Mouse (Mus musculus): ENCODE measurements around the gene Olfr328. TPM values are rescaled to one million over a fixed set of nuclear protein-coding genes. Genes with fewer than 3 reads are reported as not detected.
"Not testable (repeated sequence)": the region's sequence is repeated elsewhere in the genome, so short reads cannot be mapped to it uniquely, and the experiment has no call there.

Olfr328 gene
- polyA plus RNA-seq, 1 experiment from 2014 or later: not detected

DNA sequence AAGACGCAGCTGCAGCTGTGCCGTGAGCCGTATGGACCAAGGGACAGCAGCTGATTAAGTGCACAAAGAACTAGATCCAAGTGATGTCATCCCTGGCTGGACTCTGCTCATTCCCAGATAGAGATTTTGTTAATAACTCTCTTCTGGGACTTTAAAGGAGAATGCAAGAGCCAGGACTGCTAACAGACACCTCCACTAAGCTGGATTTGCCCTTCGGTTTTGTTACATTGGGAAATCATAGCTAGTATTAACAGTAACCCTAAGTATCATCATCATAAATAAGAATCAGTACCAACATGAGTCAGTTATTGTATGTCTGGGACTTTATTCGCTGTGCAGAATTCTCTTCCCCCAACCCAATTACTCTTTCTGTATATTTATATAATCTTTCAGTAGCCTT is 9.1 kb downstream of the Olfr328 start, which contains the start of gene Olfr329-ps:
Olfr329-ps (minus strand) TSS at position 101 of the 400 bp plus-strand sequence.
- Histone ChIP-seq H3K4me2 (no peak within 1 kb of the TSS), H3K27ac (replicated peaks) (no peak within 1 kb of the TSS), H3K27me3 (no peaks in the 10 kb centered on the region), H3K9me3 (no peaks in the 10 kb centered on the region), H3K4me3 (no peak within 1 kb of the TSS), H3K36me3 (no peaks in the 10 kb centered on the region), H3K4me1 (replicated peaks) (no peaks in the 10 kb centered on the region), H3K9ac (no peak within 1 kb of the TSS)
- 81% methylated on average over 5 of the region's 5 CpGs for WGBS
- no peak for ATAC-seq (ENCODE audit: low FRiP score, low read depth)

DNA sequence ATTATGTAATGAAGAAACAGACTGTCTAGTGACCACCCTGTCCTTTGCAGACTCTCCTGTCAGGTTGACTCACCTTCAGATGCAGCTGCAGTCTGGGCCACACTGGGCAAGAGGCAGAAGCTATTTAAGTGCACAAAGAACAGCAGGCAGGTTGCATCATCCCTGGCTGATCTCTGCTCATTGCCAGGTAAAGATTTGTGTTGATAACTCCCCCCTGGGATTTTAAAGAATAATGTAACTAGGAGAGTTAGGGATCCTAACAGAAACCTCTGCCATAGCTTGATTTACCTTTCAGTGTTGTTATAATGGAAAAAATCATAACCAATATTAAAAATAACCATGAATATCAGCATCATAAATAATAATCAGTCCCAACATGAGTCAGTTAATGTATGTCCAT is 20.7 kb downstream of the Olfr328 start, which contains the start of gene Olfr330:
Olfr330 (minus strand) TSS at position 101 of the 400 bp plus-strand sequence.
- not testable (repeated sequence) for H3K36me3 ChIP-seq; H3K9me3 ChIP-seq; H3K27me3 ChIP-seq; H3K27ac ChIP-seq (replicated peaks); H3K9ac ChIP-seq; H3K4me2 ChIP-seq; ATAC-seq (ENCODE audit: low FRiP score, low read depth); H3K4me3 ChIP-seq; H3K4me1 ChIP-seq (replicated peaks)

DNA sequence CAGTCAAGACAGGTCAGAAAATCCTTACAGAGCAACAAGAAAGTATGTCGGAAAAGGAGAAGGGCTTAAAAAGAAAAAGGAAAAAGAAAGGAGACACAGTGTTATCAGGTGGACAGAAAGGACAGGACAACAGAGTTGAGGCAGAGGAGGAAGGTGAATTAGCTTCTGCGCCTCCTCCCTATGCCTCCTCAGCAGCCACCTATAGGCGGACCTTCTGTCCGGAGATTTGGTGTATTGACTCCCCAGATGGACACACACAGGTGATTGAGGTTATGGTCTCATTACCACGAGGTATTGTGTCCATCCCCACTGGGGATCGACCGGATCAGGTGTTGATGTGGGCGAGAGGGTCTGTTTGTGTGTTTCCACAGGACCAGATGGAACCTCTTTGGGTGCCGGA is 35.7 kb downstream of the Olfr328 start:
- not testable (repeated sequence) for H3K27ac ChIP-seq (replicated peaks); H3K9ac ChIP-seq; H3K27me3 ChIP-seq; H3K36me3 ChIP-seq; ATAC-seq (ENCODE audit: low FRiP score, low read depth); H3K4me2 ChIP-seq; H3K4me1 ChIP-seq (replicated peaks); H3K4me3 ChIP-seq; H3K9me3 ChIP-seq
- 93% methylated on average over 7 of the region's 9 CpGs for WGBS

DNA sequence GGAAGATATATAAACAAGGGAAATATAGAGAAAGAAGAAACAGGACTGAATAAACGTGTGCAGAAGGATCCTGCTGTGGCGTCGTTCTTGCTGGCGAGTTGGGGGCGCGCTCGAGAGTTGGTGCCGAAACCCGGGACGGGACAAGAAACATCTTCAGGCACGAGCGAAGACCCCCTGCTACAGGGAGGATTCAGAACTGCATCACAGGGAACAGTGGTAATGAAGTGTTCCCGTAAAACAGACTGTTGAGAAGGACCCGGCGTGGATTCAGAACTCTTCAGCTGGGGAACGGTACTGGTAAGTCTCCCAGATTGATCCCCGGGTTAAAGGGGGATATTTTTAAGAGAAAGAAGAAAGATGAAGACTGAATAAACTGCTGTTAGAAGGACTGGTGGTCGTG is 36.5 kb downstream of the Olfr328 start:
- not testable (repeated sequence) for H3K4me2 ChIP-seq; ATAC-seq (ENCODE audit: low FRiP score, low read depth); H3K27me3 ChIP-seq; H3K9me3 ChIP-seq; H3K36me3 ChIP-seq; H3K27ac ChIP-seq (replicated peaks); H3K4me3 ChIP-seq; H3K4me1 ChIP-seq (replicated peaks); H3K9ac ChIP-seq
- WGBS: 94% methylated on average over 18 of the region's 18 CpGs

DNA sequence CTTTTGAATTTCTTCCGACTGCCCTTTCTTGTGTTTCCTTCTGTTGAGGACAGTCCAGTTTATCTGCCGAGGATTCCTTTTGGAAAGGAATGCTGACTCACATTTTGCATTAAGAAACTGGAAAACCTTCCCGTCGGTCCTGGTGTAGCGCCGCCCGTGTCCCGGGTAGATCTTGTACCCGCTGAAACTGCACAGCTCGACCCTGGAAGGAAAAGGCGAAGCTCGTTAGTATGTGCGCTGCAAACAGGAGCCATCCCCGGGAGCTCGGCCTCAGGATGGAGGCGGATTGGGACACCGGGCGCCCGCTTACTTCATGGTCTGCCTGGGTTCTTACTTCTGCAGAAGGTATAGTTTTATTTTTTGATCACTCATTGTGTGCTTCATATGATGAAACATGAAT is 46.4 kb downstream of the Olfr328 start:
- not testable (repeated sequence) for H3K4me3 ChIP-seq; H3K27me3 ChIP-seq; H3K9ac ChIP-seq; ATAC-seq (ENCODE audit: low FRiP score, low read depth); H3K4me1 ChIP-seq (replicated peaks); H3K36me3 ChIP-seq; H3K27ac ChIP-seq (replicated peaks); H3K4me2 ChIP-seq; H3K9me3 ChIP-seq
- 91% methylated on average over 19 of the region's 19 CpGs for WGBS

DNA sequence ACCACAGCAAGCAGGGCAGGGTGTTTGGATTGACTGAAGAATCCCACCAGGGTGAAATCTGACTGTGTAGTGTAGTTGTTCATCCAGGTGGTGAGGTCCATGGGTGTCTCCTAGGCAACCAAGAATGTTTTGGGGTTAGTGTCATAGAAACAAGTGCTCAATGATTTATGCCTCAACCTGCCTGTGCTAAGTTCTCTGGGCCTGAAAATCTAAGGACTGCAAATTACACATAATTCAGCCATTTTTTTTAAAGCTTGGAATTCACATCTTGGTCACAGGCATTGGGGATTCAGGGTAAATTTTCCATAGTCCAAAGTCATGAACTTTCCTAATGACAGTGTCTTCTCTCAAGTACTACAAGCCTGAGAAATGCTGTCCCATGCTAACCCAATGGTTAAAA is 53.0 kb downstream of the Olfr328 start, which contains the start of gene Olfr331:
Olfr331 (minus strand) TSS at position 101 of the 400 bp plus-strand sequence.
- H3K9ac ChIP-seq; H3K36me3 ChIP-seq; H3K27me3 ChIP-seq; ATAC-seq (ENCODE audit: low FRiP score, low read depth); H3K4me3 ChIP-seq; H3K4me1 ChIP-seq (replicated peaks); H3K9me3 ChIP-seq; H3K4me2 ChIP-seq; H3K27ac ChIP-seq (replicated peaks): not testable (repeated sequence)

Other genes starting within 250 kb of the Olfr328 start
- 30.2 and 30.8 TPM in 2 replicates for gene Zfp692, start 248.6 kb downstream of the Olfr328 start, polyA plus RNA-seq (2015; fragmentation: Nextera tagmentation; extraction: Ambion mirVana)
- gene Zfp672, start 225.3 kb downstream of the Olfr328 start, polyA plus RNA-seq (2015; fragmentation: Nextera tagmentation; extraction: Ambion mirVana): 37.5 and 39.4 TPM in 2 replicates
- 48.4 and 51.9 TPM in 2 replicates for gene Sh3bp5l, start 224.9 kb downstream of the Olfr328 start, polyA plus RNA-seq (2015; fragmentation: Nextera tagmentation; extraction: Ambion mirVana)
- 0.39 TPM in 1 of 2 replicates, not detected in the other for gene Lypd8, start 176.6 kb downstream of the Olfr328 start, polyA plus RNA-seq (2015; fragmentation: Nextera tagmentation; extraction: Ambion mirVana)
- gene 1810065E05Rik, start 134.5 kb downstream of the Olfr328 start, polyA plus RNA-seq (2015; fragmentation: Nextera tagmentation; extraction: Ambion mirVana): not detected in 2 replicates
- not detected in 2 replicates for gene Gm12253, start 123.1 kb downstream of the Olfr328 start, polyA plus RNA-seq (2015; fragmentation: Nextera tagmentation; extraction: Ambion mirVana)
- gene Lypd9, start 102.7 kb downstream of the Olfr328 start, polyA plus RNA-seq (2015; fragmentation: Nextera tagmentation; extraction: Ambion mirVana): not detected in 2 replicates
- not detected in 2 replicates for gene Olfr30, start 93.4 kb downstream of the Olfr328 start, polyA plus RNA-seq (2015; fragmentation: Nextera tagmentation; extraction: Ambion mirVana)
- gene Olfr332, start 63.1 kb downstream of the Olfr328 start, polyA plus RNA-seq (2015; fragmentation: Nextera tagmentation; extraction: Ambion mirVana): not detected in 2 replicates
- gene Olfr331, start 53.1 kb downstream of the Olfr328 start, polyA plus RNA-seq (2015; fragmentation: Nextera tagmentation; extraction: Ambion mirVana): not detected in 2 replicates
- gene Olfr330, start 20.8 kb downstream of the Olfr328 start, polyA plus RNA-seq (2015; fragmentation: Nextera tagmentation; extraction: Ambion mirVana): not detected in 2 replicates
- not detected in 2 replicates for gene Olfr329-ps, start 9.2 kb downstream of the Olfr328 start, polyA plus RNA-seq (2015; fragmentation: Nextera tagmentation; extraction: Ambion mirVana)
- not detected in 2 replicates for gene Olfr224, start 14.9 kb upstream of the Olfr328 start, polyA plus RNA-seq (2015; fragmentation: Nextera tagmentation; extraction: Ambion mirVana)
- not detected in 2 replicates for gene Olfr325, start 22.1 kb upstream of the Olfr328 start, polyA plus RNA-seq (2015; fragmentation: Nextera tagmentation; extraction: Ambion mirVana)
- gene Olfr324, start 39.5 kb upstream of the Olfr328 start, polyA plus RNA-seq (2015; fragmentation: Nextera tagmentation; extraction: Ambion mirVana): 0.06 and 0.09 TPM in 2 replicates
- not detected in 2 replicates for gene 2210407C18Rik, start 60.4 kb upstream of the Olfr328 start, polyA plus RNA-seq (2015; fragmentation: Nextera tagmentation; extraction: Ambion mirVana)
- gene Olfr323, start 74.9 kb upstream of the Olfr328 start, polyA plus RNA-seq (2015; fragmentation: Nextera tagmentation; extraction: Ambion mirVana): not detected in 2 replicates
- 0.10 TPM in 1 of 2 replicates, not detected in the other for gene Trim58, start 84.8 kb upstream of the Olfr328 start, polyA plus RNA-seq (2015; fragmentation: Nextera tagmentation; extraction: Ambion mirVana)
- gene Olfr322, start 103.1 kb upstream of the Olfr328 start, polyA plus RNA-seq (2015; fragmentation: Nextera tagmentation; extraction: Ambion mirVana): not detected in 2 replicates
- gene Olfr320, start 125.5 kb upstream of the Olfr328 start, polyA plus RNA-seq (2015; fragmentation: Nextera tagmentation; extraction: Ambion mirVana): not detected in 2 replicates
- not detected in 2 replicates for gene Olfr319, start 143.5 kb upstream of the Olfr328 start, polyA plus RNA-seq (2015; fragmentation: Nextera tagmentation; extraction: Ambion mirVana)
- not detected in 2 replicates for gene Olfr318, start 168.4 kb upstream of the Olfr328 start, polyA plus RNA-seq (2015; fragmentation: Nextera tagmentation; extraction: Ambion mirVana)
- 0.16 and 0.44 TPM in 2 replicates for gene Olfr317, start 183.6 kb upstream of the Olfr328 start, polyA plus RNA-seq (2015; fragmentation: Nextera tagmentation; extraction: Ambion mirVana)
- gene Olfr316, start 197.1 kb upstream of the Olfr328 start, polyA plus RNA-seq (2015; fragmentation: Nextera tagmentation; extraction: Ambion mirVana): 0.05 TPM in 1 of 2 replicates, not detected in the other
- gene Olfr315, start 217.6 kb upstream of the Olfr328 start, polyA plus RNA-seq (2015; fragmentation: Nextera tagmentation; extraction: Ambion mirVana): not detected in 2 replicates
- not detected in 2 replicates for gene Olfr314, start 227.3 kb upstream of the Olfr328 start, polyA plus RNA-seq (2015; fragmentation: Nextera tagmentation; extraction: Ambion mirVana)
- 9.9 and 10.7 TPM in 2 replicates for gene Fam183b, start 246.3 kb upstream of the Olfr328 start, polyA plus RNA-seq (2015; fragmentation: Nextera tagmentation; extraction: Ambion mirVana)

Data from hindbrain, embryonic 15.5 days (tissue).